Mouse (Mus musculus) small intestine, adult 2 months (tissue): ENCODE measurements around the gene Wdr18.

Source experiments
- CTCF ChIP-seq: fragments of 200-500 bp; IDR thresholded peaks from 2 replicates; pipeline ENCODE4 v1.5.1; 2012; ENCODE audit warnings: low read depth, mild to moderate bottlenecking, control low read depth, inconsistent platforms, low read length, moderate library complexity, mixed read lengths; ENCODE audit not compliant: insufficient replicate concordance, insufficient read length; ENCODE audit errors: extremely low read depth
- POLR2A ChIP-seq: fragments of 200-500 bp; IDR thresholded peaks from 2 replicates; pipeline ENCODE4 v1.6.1; 2012; ENCODE audit warnings: low read depth, mild to moderate bottlenecking, control low read depth, inconsistent platforms, low read length, moderate library complexity

GRCm38 (mm10) chr10:79996272-79997033, 36.5 kb downstream of the Wdr18 start, which contains the start of gene Abca7:
- TF ChIP-seq CTCF (no peak), POLR2A (no peak)
